Mouse (Mus musculus) midbrain, embryonic 14.5 days (tissue): ENCODE measurements at regions not wholly inside any gene's neighbourhood (a gene's known extent, or its start where the extent isn't known, plus 50 kb on each side); places are given as distances from the start of the nearest gene placed in this dataset.

ENCODE experiments used
- ATAC-seq: fragments of 200-750 bp; cut with Nextera tagmentation; 2 replicates; pipeline ENCODE4 v1.8.0; 2017; ENCODE audit warnings: moderate number of reproducible peaks, moderate library complexity; ENCODE audit not compliant: low FRiP score, low TSS enrichment
- DNase-seq: peaks from one replicate; pipeline ENCODE4 v3.0.0-alpha.2; 2015
- H3K27ac ChIP-seq: fragments of 300-500 bp; sonication (generic); replicated peaks from 2 replicates; pipeline ENCODE4 v1.5.1; 2014; ENCODE audit warnings: mild to moderate bottlenecking, low read depth, low read length, moderate library complexity
- H3K27me3 ChIP-seq: fragments of 300-500 bp; sonication (generic); 2 replicates; pipeline ENCODE4 v1.6.1; 2014; ENCODE audit warnings: low read length, control low read depth, mixed read lengths; ENCODE audit not compliant: control insufficient read depth, insufficient read depth
- H3K36me3 ChIP-seq: fragments of 300-500 bp; sonication (generic); 2 replicates; pipeline ENCODE4 v1.6.1; 2014; ENCODE audit warnings: low read length, control low read depth; ENCODE audit not compliant: control insufficient read depth, insufficient read depth
- H3K4me1 ChIP-seq: fragments of 300-500 bp; sonication (generic); 2 replicates; pipeline ENCODE4 v1.6.1; 2014; ENCODE audit warnings: mild to moderate bottlenecking, antibody characterized with exemption, low read length, control low read depth; ENCODE audit not compliant: control insufficient read depth, insufficient read depth
- H3K4me2 ChIP-seq: fragments of 300-500 bp; sonication (generic); 2 replicates; pipeline ENCODE4 v1.6.1; 2014; ENCODE audit warnings: mild to moderate bottlenecking, low read length, moderate library complexity
- H3K4me3 ChIP-seq: fragments of 300-500 bp; sonication (generic); replicated peaks from 2 replicates; pipeline ENCODE4 v1.5.1; 2014; ENCODE audit warnings: low read depth, low read length
- H3K9ac ChIP-seq: fragments of 300-500 bp; sonication (generic); replicated peaks from 2 replicates; pipeline ENCODE4 v1.6.1; 2014; ENCODE audit warnings: mild to moderate bottlenecking, low read length, moderate library complexity
- H3K9me3 ChIP-seq: fragments of 300-500 bp; sonication (generic); 2 replicates; pipeline ENCODE4 v1.6.1; 2016; ENCODE audit warnings: low read length, control low read depth, mixed read lengths; ENCODE audit not compliant: control insufficient read depth
- WGBS: fragments of 180-500 bp; shearing (Covaris S2); extraction: QIAGEN DNeasy Blood & Tissue Kit; methylation state at CpG from one replicate; pipeline ENCODE4 v1.1.7; 2014; 5-methylcytosine and 5-hydroxymethylcytosine counted together

DNA sequence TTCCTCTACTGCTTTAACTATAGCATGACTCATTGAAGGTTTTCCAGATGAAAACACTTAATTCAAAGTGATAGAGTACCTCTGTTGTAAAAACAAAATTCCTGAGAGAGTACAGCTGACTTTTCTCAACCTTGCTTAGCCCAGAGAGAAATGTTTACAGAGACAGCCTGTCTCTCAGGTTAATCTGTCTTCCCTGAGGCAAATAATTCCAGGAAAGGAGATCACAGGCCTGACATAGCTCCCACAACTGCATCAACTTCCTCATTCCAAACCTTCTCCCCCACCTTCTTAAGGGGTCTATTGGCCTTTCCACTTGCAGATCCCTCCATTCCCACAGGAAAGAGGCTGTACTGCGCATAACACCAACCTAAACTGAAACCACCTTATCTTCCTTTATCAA lies 586.1 kb upstream of the Impad1 start:
- H3K36me3 ChIP-seq = no peaks in the 10 kb centered on the region
- H3K27me3 ChIP-seq = no peaks in the 10 kb centered on the region
- H3K27ac ChIP-seq = no peak overlapping the region
- H3K4me1 ChIP-seq = no peaks in the 10 kb centered on the region
- DNase-seq = no peak
- H3K9ac ChIP-seq = no peak overlapping the region
- ATAC-seq = no peak
- 95% methylated on average over 1 of the region's 1 CpGs for WGBS
- H3K4me3 ChIP-seq = no peak overlapping the region
- no peaks in the 10 kb centered on the region for H3K9me3 ChIP-seq
- H3K4me2 ChIP-seq = no peak overlapping the region

DNA sequence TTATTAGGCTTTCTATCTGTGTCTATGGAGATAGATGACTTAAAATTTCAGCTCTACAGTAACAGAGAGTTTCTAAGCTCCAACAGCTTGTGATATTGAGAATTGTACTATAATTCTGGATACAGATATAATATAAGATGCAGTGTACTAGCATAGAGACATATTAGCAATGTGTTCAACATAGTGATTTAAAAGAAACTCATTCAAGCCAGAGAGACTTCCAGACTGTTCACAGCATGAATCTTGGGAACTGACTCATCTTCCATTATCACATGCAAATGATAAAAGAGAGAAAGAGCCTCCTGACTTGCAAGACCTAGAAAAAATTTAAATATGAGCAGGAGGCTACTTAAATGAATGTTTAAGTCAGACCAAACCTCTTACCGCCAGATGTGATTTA lies 565.1 kb upstream of the Impad1 start:
- Histone ChIP-seq H3K36me3 (no peaks in the 10 kb centered on the region), H3K4me3 (no peak overlapping the region), H3K9me3 (no peaks in the 10 kb centered on the region), H3K4me2 (no peak overlapping the region), H3K4me1 (no peaks in the 10 kb centered on the region), H3K9ac (no peak overlapping the region), H3K27ac (no peak overlapping the region), H3K27me3 (no peaks in the 10 kb centered on the region)
- 97% methylated on average over 1 of the region's 1 CpGs for WGBS
- ATAC-seq (no peak), DNase-seq (no peak)

DNA sequence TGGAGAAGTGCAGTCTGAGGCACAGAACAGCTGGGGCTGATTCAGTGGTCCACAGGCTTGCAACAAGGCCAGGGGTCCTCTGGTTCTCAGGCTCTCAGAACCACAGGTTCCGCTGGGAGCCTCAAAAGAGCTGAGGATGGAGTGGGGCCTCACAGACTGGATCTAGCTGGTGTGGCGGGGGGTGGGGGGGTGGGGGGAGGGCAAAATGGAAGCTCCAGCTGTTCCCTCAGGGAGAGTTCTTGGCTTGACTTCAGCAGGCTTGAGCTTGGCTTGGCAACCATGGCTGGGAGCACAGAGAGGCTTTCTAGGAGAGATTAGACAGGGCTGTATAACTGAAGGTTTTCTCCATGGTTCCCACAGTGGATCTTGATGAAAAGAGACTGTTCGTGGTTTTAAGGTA lies 553.1 kb upstream of the Impad1 start:
- WGBS = 85% methylated on average over 3 of the region's 3 CpGs
- Histone ChIP-seq H3K27ac (no peak overlapping the region), H3K36me3 (no peaks in the 10 kb centered on the region), H3K4me2 (no peak overlapping the region), H3K9ac (no peak overlapping the region), H3K4me3 (no peak overlapping the region), H3K4me1 (no peaks in the 10 kb centered on the region), H3K27me3 (no peaks in the 10 kb centered on the region), H3K9me3 (no peaks in the 10 kb centered on the region)
- no peak for DNase-seq
- no peak for ATAC-seq

DNA sequence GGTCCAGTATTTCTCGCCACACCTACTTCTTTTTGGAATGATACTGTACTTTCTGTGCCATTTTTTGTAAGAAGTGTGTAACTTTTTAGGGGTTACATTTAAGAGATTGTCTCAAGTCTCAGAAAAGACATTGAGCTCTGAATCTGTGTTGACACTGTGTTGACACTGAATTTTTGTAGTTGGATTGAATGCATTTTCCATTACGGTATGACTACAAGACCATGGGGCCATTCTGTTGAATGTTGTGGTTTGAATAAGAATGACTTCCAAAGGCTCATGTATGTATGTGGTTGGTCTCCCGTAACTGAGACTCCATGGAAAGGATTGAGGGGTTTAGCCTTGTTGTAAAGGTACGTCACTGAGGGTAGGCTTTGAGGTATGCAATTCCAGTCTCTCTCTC lies 551.6 kb upstream of the Impad1 start:
- no peak overlapping the region for H3K27ac ChIP-seq
- no peaks in the 10 kb centered on the region for H3K4me1 ChIP-seq
- ATAC-seq = no peak
- no peak overlapping the region for H3K4me3 ChIP-seq
- no peaks in the 10 kb centered on the region for H3K27me3 ChIP-seq
- no peak for DNase-seq
- no peaks in the 10 kb centered on the region for H3K36me3 ChIP-seq
- H3K4me2 ChIP-seq = no peak overlapping the region
- WGBS = 96% methylated on average over 4 of the region's 4 CpGs
- no peaks in the 10 kb centered on the region for H3K9me3 ChIP-seq
- no peak overlapping the region for H3K9ac ChIP-seq

DNA sequence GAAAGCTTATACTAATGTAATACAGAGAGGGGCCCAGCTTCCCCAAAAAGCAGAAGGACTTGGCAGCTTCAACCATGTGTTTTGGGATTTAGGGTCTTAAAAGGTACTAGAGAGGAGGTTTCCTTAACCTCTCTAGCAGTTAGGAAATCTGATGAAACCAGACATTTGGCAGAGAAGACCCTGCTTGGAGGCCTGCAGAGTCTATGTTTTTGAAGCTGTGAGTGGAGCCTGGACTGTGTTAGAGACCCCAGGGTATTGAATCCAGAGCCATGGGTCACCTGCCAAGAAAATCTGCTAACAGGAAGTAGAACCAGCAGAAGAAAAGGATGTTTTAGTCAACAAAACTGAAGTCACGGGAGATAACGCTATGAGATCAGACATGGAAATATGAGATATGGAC lies 551.2 kb upstream of the Impad1 start:
- 91% methylated on average over 2 of the region's 2 CpGs for WGBS
- Histone ChIP-seq H3K27me3 (no peaks in the 10 kb centered on the region), H3K36me3 (no peaks in the 10 kb centered on the region), H3K4me3 (no peak overlapping the region), H3K27ac (no peak overlapping the region), H3K4me1 (no peaks in the 10 kb centered on the region), H3K4me2 (no peak overlapping the region), H3K9me3 (no peaks in the 10 kb centered on the region), H3K9ac (no peak overlapping the region)
- no peak for DNase-seq
- ATAC-seq = no peak

DNA sequence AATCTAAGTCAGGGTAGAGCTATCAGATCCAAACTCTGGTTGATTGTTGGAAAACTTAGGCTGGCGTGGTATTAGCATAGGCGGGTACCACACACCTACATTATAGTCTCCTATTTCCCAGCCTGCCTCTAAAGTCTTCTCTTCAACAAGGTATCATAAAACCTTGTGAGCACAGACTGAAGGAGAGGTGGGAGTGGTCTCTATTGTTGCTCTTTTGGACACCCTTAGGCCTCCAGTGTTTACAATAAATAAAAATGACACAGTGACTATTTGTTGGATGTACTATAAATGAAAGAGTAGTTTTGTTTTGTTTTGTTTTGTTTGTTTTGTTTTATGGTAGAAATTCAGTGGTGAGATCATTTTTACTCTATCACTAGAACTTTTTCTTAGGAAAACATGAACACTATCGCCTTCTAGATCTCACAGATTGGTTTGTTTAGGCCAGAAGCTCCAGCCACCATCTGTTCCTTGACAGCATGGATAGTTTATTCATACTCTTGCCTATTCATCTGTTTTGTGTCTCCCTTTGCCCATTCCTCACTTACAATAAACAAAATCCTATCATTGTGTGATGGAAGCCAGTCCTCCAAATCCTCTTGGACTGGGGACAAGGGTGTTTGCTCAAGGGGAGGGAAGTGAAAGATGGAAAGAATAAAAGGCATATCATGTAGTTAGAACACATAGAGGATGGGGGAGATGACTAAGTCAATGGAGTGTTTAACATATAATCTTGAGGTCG lies 544.2 kb upstream of the Impad1 start:
- no peak overlapping the region for H3K4me2 ChIP-seq
- WGBS = 86% methylated on average over 4 of the region's 4 CpGs
- H3K9me3 ChIP-seq = no peaks in the 10 kb centered on the region
- no peaks in the 10 kb centered on the region for H3K27me3 ChIP-seq
- ATAC-seq (no peak), DNase-seq (no peak)
- no peaks in the 10 kb centered on the region for H3K36me3 ChIP-seq
- H3K9ac ChIP-seq = no peak overlapping the region
- no peak overlapping the region for H3K27ac ChIP-seq
- H3K4me1 ChIP-seq = no peaks in the 10 kb centered on the region
- H3K4me3 ChIP-seq = no peak overlapping the region

DNA sequence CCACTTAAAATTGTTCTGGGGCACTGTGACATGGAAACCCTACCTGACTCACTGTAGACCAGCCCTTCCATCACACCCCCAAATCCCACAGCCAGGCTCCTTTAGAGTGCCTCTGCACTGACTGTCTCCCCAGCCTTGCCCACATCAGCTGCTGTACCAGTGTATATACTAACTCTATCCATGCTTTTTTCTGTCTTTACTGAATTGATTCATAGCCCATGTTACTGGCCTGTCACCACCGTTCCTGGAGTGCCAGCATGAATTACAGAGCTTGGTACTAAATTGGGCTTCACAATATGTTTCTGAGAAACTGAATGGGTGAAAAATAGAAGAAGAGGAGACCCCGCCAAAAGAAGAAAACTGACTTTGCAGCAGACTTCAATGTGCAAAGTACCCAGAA lies 541.9 kb upstream of the Impad1 start:
- Histone ChIP-seq H3K4me2 (no peak overlapping the region), H3K27ac (no peak overlapping the region), H3K4me1 (no peaks in the 10 kb centered on the region), H3K9ac (no peak overlapping the region), H3K9me3 (no peaks in the 10 kb centered on the region), H3K36me3 (no peaks in the 10 kb centered on the region), H3K4me3 (no peak overlapping the region), H3K27me3 (no peaks in the 10 kb centered on the region)
- DNase-seq (no peak), ATAC-seq (no peak)
- WGBS = 92% methylated on average over 2 of the region's 2 CpGs

DNA sequence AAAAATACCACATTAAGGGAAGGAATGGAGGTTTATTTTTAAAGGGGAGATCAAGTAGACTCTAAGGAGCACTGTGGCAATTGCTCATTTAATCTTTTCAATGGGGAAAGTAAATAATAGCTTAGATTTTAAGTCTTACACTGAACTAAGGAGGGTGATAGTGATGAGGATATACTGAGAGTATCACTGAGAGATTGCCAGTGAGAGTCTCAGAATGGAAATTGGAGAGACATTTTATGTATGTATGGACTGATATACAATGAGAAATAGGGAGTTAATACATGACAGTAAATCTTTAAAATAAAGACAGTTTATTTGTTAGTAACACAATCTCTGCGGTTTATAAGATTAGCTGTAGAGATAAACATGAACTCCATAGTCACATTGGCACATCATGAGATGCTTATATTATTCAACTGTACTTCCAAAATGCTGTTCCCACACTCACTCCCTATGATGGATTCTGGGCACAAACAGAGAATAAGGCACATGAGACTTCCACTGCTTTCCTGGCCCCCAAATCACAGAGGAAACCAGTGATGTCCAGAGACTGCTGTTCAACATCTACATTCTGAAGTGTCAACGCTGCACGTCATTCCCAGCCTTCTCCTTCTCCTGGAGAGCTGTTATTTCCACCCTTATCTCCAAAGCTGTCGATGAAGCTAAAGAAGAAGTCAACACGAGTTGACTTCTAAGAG lies 535.5 kb upstream of the Impad1 start:
- Histone ChIP-seq H3K4me3 (no peak overlapping the region), H3K27ac (no peak overlapping the region)
- 90% methylated on average over 5 of the region's 5 CpGs for WGBS

DNA sequence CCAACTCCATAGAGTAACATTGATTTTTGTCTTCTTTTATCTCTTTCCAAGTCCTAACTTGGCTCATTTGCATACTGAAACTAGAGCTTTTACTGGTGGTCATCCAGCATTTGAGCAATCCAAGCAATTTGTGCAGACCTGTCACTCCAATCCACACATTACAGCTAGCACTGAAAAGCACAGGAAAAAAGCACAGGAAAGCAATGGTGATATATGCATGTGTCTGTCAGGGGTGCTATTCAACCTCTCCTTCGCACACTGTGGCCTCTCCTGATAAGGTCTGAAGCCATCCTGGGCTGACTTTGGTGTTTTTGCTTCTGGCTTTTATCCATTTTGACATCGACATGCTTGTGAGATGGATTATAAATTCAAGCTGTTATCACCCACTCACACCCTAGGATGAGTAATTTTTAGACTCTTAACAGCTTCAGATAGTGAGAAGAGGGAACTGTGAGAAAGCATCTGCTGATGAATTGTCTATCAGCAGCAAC lies 534.1 kb upstream of the Impad1 start:
- ATAC-seq = no peak
- H3K4me2 ChIP-seq = no peak overlapping the region
- DNase-seq = peak; percentile 2

More for the DNA sequence above, 535.5 kb upstream of the Impad1 start:
- no peak overlapping the region for H3K9ac ChIP-seq
- H3K36me3 ChIP-seq = no peaks in the 10 kb centered on the region
- no peaks in the 10 kb centered on the region for H3K9me3 ChIP-seq
- no peaks in the 10 kb centered on the region for H3K27me3 ChIP-seq
- DNase-seq = no peak
- no peaks in the 10 kb centered on the region for H3K4me1 ChIP-seq
- no peak for ATAC-seq
- H3K4me2 ChIP-seq = no peak overlapping the region

More for the DNA sequence above, 534.1 kb upstream of the Impad1 start:
- H3K36me3 ChIP-seq = no peaks in the 10 kb centered on the region
- H3K9ac ChIP-seq = no peak overlapping the region
- no peak overlapping the region for H3K27ac ChIP-seq
- H3K4me1 ChIP-seq = no peaks in the 10 kb centered on the region
- WGBS = 68% methylated on average over 2 of the region's 2 CpGs
- no peaks in the 10 kb centered on the region for H3K9me3 ChIP-seq
- no peaks in the 10 kb centered on the region for H3K27me3 ChIP-seq
- H3K4me3 ChIP-seq = no peak overlapping the region
